Mouse (Mus musculus): Measurements from ENCODE around the gene Samd1. TPM values are rescaled to one million over a fixed set of nuclear protein-coding genes. Genes with fewer than 3 reads are reported as not detected.

Gene Samd1
- total RNA-seq, 2 experiments from 2014 or later: 40.7 to 41.2 TPM

- H3K27ac ChIP-seq: no peak overlapping the region
- TF ChIP-seq CTCF (conservative IDR thresholded peaks at IDR 0.05): no peak
These were observed 5.0 kb upstream of the Samd1 start for GRCm38 (mm10) chr8:83992488-83992887.

GRCm38 (mm10) chr8:83994030-83994429 lies 3.4 kb upstream of the Samd1 start:
- H3K4me3 ChIP-seq: no peak overlapping the region
- H3K27ac ChIP-seq: no peak overlapping the region
- no peak for TF ChIP-seq CTCF (conservative IDR thresholded peaks at IDR 0.05)
- DNase-seq (ENCODE audit: low spot score in 2 of 2): no peak

More at GRCm38 (mm10) chr8:83992488-83992887, 5.0 kb upstream of the Samd1 start:
- no peak for DNase-seq (ENCODE audit: low spot score in 2 of 2)
- no peak overlapping the region for H3K4me3 ChIP-seq

- DNase-seq (ENCODE audit: low spot score in 2 of 2): no peak
- no peak for TF ChIP-seq CTCF (conservative IDR thresholded peaks at IDR 0.05)
- Histone ChIP-seq H3K27ac (peak overlapping the region; percentile 93), H3K4me3 (peak overlapping the region; percentile 66)
These were observed 1.5 kb upstream of the Samd1 start for GRCm38 (mm10) chr8:83995973-83996372.

GRCm38 (mm10) chr8:83996567-83997505 lies 636 bp upstream of the Samd1 start:
- no peak for TF ChIP-seq CTCF (conservative IDR thresholded peaks at IDR 0.05)

DNA sequence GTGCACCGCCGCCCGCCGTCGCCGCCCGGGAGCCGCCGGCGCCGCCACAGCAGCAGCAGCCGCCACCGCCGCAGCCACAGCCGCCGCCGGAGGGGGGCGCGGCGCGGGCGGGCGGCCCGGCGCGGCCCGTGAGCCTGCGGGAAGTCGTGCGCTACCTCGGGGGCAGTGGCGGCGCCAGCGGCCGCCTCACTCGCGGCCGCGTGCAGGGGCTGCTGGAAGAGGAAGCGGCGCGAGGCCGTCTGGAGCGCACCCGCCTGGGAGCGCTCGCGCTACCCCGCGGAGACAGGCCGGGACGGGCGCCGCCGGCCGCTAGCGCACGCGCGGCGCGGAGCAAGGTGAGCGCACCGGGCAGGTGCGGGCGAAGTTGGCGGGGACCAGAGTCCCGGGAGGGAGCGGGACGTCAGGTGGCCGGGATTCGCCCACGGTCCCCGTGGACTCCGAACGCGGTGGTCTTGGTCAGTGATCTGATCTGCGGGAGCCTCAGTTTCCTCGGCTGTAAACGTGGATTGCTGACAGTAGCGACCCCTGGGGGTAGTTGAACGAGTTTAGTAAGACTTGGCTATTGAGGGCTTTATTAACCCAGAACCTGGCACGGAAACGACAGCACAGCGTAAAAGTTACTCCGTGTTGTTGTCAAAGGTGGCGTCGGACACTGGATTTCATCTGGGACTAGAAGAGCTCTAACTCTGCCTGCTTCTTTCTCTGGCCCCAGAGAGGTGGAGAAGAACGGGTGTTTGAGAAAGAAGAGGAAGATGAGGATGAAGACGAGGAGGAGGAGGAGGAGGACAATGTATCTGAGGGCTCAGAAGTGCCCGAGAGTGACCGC lies 972 bp downstream of the Samd1 start:
- peak; percentile 75 for TF ChIP-seq CTCF (conservative IDR thresholded peaks at IDR 0.05)
- DNase-seq (ENCODE audit: low spot score in 2 of 2): peak; percentile 43 to 48
- peak overlapping the region; percentile 61 for H3K27ac ChIP-seq
- peak overlapping the region; percentile 68 for H3K4me3 ChIP-seq

More at GRCm38 (mm10) chr8:83996567-83997505, 636 bp upstream of the Samd1 start:
- Histone ChIP-seq H3K4me3 (peak overlapping the region; percentile 66), H3K27ac (peak overlapping the region; percentile 94)
- DNase-seq (ENCODE audit: low spot score in 2 of 2): peak; percentile 63 to 77

- H3K27ac ChIP-seq: no peak overlapping the region
- TF ChIP-seq CTCF (conservative IDR thresholded peaks at IDR 0.05): no peak
- DNase-seq (ENCODE audit: low spot score in 2 of 2): no peak
- H3K4me3 ChIP-seq: peak overlapping the region; percentile 68
These were observed 1.7 kb downstream of the Samd1 start for GRCm38 (mm10) chr8:83999057-83999705.

GRCm38 (mm10) chr8:83999825-84000224 lies 2.4 kb downstream of the Samd1 start:
- Histone ChIP-seq H3K4me3 (no peak overlapping the region), H3K27ac (no peak overlapping the region)
- no peak for TF ChIP-seq CTCF (conservative IDR thresholded peaks at IDR 0.05)
- no peak for DNase-seq (ENCODE audit: low spot score in 2 of 2)

DNA sequence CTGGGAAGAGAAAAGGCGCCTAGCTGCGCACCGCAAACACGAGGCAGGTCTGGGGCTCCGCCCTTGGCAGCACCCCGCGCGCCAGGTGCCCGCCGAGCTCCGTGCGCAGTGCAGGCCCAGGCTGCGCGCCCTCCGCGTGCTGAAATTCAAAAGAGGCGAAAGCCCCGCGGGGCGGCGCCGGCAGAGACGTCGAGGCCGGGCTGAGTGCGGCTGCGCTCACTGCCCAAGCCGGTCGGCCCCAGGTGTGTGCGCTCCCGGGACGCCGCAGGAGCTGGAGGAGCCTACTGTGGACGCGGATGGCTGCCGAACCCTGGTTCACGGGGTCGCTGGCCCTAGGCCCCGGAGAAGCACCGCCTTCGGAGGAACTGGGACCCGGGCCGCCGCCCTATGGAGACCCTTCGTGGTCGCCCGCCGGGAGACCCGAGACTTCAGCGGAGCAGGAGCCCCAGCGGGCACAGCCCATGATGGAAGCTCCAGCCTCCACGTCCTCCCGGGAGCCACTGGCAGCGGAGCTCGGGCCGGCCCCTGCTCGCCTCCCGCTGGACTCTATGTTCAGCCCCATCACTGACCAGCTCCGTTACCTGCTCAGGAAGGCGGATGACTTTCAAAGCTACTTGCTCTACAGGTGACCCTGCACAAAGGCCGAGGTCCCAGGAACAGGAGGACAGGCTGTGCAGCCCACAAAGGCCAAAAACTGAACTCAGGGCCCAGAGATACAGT lies 4.0 kb downstream of the Samd1 start, which contains the start of gene 1700067K01Rik:
TSS of gene 1700067K01Rik (plus strand) at position 222 of the 720 bp plus-strand sequence.
- Histone ChIP-seq H3K4me3 (no peak within 1 kb of the TSS), H3K27ac (no peak within 1 kb of the TSS)
- no peak for TF ChIP-seq CTCF (conservative IDR thresholded peaks at IDR 0.05)
- no peak for DNase-seq (ENCODE audit: low spot score in 2 of 2)

GRCm38 (mm10) chr8:84002957-84003611 lies 5.6 kb downstream of the Samd1 start:
- no peak for DNase-seq (ENCODE audit: low spot score in 2 of 2)
- Histone ChIP-seq H3K27ac (no peak overlapping the region), H3K4me3 (no peak overlapping the region)
- no peak for TF ChIP-seq CTCF (conservative IDR thresholded peaks at IDR 0.05)

DNA sequence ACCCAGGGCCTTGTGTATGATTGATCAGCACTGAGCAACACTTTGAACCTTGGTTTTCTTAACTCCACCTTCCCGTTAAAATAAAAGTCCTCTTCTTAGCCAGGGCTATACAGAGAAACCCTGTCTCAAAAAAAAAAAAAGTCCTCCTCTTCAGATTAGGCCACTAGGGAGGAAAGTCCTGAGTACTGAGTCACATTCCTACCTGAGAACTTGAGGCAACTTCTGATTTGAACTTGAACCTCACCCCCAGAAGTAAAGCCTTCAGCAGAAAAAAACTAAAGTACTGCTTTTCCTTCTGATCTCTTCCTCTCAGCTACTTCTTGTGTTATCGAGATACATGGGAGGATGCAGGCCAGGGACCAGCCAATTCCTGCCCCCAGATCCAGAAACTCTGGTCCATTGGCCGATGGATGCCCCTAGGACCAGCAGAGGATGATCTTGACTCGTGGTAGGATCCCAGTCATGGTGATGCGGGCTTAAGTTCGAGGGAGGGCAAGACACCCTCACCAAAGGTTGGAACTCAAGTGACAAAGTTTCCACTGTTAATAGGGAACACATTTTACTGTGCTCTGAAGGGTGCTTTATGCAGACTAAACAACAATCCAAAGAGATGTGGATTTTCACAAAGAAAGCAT lies 6.3 kb downstream of the Samd1 start:
- H3K4me3 ChIP-seq: peak overlapping the region; percentile 67
- no peak for TF ChIP-seq CTCF (conservative IDR thresholded peaks at IDR 0.05)
- no peak for DNase-seq (ENCODE audit: low spot score in 2 of 2)
- peak overlapping the region; percentile 92 for H3K27ac ChIP-seq

Measured in layer of hippocampus, adult 2 months (tissue).